Mouse (Mus musculus) frontal cortex, postnatal 14 days (tissue): ENCODE data around the gene Tchhl1.
"Not testable (repeated sequence)": the region's sequence is repeated elsewhere in the genome, so short reads cannot be mapped to it uniquely, and the experiment has no call there.

Source experiments
- DNase-seq, 2 experiments: peaks; one replicate each; pipeline ENCODE4 v3.0.0; 2022; ENCODE audit warnings: low spot score in 2 of 2

Tchhl1 gene

DNA sequence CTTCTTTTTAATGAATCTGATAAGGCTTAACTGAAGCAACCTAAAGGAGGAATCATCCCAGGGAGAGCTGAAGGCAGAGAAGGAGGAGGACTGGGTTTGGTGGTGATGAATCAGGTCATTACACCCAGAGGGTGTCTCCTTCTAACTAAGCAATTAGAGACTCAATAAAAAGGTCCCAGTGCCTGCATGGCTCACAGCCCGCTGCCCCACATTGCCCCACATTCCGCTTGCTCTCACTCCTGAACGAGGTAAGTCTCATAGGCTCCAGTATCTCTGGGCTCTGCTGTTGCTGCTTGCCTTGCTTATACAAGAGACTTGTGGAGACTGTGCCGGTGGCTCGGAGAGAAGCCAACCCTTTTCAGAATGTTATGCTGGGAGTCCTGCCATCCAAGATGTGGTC, at the start of gene Tchhl1:
Tchhl1 (plus strand) TSS at position 194 of the 400 bp plus-strand sequence.
- DNase-seq: no peak

DNA sequence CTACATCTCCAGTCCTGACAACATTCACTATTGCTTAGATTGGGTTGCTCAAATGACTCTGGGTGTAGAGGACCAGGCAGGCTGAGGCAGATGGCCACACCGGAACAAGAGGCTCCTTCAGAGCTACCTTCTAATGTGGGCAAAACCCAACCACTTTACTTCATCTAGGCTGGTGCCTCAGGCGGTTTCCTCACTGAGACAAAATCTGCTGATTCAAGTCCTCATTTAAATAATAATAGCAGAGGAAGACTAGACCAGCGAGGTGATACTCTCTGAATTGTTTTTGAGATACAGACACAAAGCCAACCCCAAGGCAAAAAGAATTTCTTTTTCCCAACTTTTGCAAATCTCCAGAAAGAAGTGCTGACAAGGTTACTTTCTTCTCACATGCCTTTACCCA, 36.9 kb upstream of the Tchhl1 start:
- no peak for DNase-seq

DNA sequence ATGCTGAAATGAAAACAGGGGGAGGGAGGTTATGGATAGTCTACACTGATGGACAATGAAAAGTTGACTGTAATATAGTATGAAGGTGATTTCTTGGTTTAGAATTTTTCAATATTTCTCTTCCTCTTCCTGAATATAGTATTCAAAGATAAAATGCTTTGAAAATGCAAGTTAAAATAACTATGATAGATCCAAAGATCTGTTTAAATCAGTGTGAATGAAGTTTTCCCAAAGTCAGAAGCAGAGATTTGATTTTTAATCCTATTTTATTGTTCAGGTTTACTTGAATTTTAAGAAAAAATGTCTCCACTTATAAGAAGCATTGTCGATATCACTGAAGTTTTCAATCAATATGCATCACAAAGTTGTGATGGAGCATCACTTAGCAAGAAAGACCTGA, 26.5 kb upstream of the Tchhl1 start, which contains the start of gene Tchh:
Tchh (plus strand) TSS at position 301 of the 400 bp plus-strand sequence.
- DNase-seq: no peak

GRCm38 (mm10) chr3:93443501-93444101, 25.0 kb upstream of the Tchhl1 start:
- peak in 1 of 2 experiments; percentile 12 for DNase-seq

- DNase-seq: peak; percentile 39 to 49
Observed at GRCm38 (mm10) chr3:93444343-93445164, 24.0 kb upstream of the Tchhl1 start.

GRCm38 (mm10) chr3:93445165-93445705, 23.3 kb upstream of the Tchhl1 start:
- peak in 1 of 2 experiments; percentile 9 for DNase-seq

DNA sequence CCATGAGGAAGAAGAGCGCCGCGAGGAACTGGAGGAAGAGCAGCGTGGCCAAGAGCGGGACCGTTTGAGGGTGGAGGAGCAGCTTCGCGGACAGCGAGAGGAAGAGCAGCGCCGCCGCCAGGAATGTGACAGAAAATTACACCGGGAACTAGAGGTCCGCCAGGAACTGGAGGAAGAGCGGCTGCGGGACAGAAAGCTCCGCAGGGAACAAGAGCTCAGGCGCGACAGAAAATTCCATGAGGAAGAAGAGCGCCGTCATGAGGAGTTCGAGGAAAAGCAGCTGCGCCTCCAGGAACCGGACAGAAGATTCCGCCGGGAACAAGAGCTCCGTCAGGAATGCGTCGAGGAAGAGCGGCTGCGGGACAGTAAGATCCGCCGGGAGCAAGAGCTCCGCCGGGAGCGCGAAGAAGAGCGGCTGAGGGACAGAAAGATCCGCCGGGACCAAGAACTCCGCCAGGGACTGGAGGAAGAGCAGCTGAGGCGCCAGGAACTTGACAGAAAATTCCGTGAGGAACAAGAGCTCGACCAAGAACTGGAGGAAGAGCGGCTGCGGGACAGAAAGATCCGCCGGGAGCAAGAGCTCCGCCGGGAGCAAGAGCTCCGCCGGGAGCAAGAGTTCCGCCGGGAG, 22.3 kb upstream of the Tchhl1 start:
- peak in 1 of 2 experiments; percentile 7 for DNase-seq

GRCm38 (mm10) chr3:93446756-93447137, 21.8 kb upstream of the Tchhl1 start:
- DNase-seq: not testable (repeated sequence)

GRCm38 (mm10) chr3:93447138-93447841, 21.3 kb upstream of the Tchhl1 start:
- peak; percentile 50 to 58 for DNase-seq

DNA sequence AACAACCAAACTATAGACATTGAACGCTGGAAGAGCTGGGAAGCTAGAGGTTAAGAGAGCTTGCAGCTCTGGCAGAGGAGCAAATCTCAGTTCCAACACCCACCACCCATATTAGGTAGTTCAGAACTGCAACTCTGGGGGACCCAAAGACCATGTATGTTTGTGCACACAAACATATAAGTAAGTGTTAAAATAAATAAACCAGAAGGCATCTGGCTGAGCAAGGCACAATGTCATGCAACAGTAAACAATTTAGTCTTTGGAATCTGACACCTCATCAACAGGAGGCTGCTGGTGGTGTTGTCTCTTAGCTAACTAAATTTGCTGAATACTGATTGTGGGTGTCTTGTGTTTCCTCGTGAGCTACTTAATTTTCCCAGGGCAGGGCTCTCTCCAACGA, 2.0 kb upstream of the Tchhl1 start:
- no peak for DNase-seq

- DNase-seq: no peak
Observed at GRCm38 (mm10) chr3:93467130-93467529, 1.4 kb upstream of the Tchhl1 start.

- DNase-seq: no peak
Observed at GRCm38 (mm10) chr3:93469629-93470028, 1.1 kb downstream of the Tchhl1 start.

DNA sequence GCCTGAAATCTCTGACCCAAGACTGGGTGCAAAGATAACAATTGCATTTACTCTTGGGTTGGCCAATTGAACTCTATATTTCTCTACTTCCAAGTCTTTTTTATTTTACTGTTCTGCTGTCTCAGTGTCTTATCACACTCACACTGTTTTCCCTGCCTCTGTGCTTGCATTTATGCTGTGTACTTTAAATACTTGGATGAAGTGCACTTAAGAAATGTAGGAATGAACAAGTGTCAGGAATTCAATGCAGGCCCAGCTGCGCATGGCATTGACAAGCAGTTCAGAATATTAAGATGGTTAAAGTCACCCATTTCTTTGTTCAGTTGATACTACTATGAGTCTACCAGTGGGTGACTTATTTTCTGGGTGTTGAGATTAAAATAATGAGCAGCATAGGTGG, 11.5 kb downstream of the Tchhl1 start:
- DNase-seq: no peak

DNA sequence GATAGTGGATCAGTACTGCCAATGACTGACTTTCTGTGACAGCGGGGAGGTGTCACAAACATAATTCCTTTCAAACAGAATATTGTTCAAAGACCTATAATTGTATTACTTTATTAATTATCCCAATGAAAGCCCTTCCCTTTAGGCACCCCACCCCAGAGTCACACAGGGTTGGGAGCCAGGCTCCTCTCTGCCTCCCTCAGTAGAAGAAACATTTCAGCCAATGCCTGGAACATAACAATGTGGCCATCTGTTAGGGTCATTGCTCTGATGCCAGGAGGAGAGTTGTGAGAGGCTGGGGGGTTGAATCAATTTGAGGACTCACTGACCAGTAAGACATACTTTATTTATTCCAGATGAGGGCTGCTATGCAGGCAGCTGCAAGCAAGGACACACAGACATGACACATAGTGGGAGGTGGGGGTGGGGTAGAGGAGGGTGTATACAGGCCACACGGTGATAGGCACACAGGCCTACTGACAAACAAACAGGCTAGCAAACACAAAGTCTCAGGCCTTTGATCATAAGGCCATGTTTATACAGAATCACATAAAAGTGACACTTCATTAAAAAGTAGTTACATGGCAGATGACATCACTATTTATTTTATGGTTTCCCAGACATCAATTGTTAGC, 13.5 kb downstream of the Tchhl1 start:
- DNase-seq: no peak

DNA sequence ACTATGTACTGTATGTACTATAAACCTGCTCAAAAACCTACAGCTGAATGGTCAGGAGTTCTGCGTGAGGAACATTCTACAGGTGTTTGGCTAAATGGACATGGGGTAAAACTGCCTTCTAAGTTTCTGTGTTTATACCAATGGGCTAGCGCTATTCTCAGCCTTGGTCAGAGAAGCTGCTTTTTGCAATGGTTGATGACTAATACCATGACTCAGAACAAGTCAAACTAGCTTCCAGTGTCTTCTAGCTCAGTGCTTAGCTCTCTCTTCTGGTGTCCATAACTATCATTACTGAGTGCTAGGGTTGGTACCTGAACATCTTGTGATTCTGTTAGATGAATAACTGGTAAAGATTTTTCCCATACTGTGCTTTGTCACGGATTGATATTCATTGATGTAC, 17.1 kb downstream of the Tchhl1 start:
- DNase-seq: no peak

DNA sequence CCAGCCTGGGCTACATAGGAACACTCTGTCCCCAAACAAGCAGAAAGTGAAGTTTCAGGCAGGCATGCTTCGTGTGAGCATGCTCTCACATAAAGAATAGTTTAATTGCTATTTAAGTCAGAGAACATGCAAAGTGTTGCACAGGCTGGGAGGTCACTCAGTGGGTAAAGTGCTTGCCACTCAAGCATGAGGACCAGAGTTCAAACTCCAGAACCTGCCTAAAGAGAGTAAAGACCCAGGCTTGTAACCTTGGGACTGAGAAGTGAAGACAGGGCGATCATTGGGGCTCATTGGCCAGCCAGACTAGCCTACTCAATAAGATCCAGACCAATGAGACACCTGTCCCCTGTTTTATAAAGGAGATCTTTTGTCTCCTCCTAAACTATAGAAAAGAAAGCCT, 20.0 kb downstream of the Tchhl1 start:
- DNase-seq: no peak

DNA sequence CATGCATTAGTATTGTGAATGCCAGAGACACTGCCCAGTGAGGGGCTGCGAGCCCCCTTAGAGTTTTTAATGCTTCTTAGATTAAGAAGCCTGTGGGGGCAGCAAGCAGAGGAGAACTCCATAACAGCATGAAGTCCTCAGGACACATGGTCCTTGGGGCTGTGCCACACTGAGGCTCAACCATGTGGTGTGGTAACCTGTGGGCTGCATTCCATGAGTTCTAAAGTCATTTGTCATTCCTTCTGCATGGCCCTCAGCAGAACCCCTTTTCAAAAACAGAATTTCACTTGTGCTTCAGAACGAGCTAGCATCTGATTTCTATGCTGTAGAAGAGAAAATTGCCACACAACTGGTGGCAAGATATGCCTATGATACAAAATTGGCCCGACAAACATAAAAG, 23.6 kb downstream of the Tchhl1 start:
- no peak for DNase-seq

DNA sequence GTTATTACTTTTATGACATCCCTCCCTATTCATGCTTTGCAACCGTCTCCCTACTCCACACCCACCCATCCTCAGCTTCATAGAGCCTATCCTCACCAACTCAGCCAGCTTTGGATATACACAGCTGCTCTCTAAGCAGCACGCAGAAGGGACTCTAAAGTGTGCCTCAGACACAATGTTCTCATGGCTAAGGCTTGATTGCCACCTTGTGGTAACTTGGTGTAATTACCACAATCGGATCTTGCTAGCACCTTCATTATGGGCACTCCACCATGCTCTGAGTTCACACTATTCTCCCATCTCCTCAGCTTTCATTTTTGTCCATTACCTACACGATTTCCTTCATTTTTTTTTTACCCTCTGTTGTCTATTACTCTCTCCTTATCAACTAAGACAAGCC, 25.4 kb downstream of the Tchhl1 start:
- DNase-seq: peak; percentile 7 to 38

DNA sequence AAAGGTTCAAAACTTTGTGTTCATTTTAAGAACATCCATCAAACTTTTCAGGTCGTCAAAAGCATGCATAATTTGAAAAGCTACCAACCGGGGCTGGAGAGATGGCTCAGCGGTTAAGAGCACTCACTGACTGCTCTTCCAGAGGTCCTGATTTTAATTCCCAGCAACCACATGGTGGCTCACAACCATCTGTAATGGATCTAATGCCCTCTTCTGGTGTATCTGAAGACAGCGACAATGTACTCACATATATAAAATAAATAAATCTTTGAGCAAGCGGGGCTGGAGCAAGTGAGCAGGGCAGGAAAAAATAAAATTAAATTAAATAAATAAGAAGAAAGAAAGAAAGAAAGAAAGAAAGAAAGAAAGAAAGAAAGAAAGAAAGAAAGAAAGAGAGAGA, 26.2 kb downstream of the Tchhl1 start:
- not testable (repeated sequence) for DNase-seq

- no peak for DNase-seq
Observed at GRCm38 (mm10) chr3:93497131-93497530, 28.6 kb downstream of the Tchhl1 start.

GRCm38 (mm10) chr3:93499129-93499528, 30.6 kb downstream of the Tchhl1 start:
- DNase-seq: no peak
